Mouse (Mus musculus) kidney, adult 18-20 months (tissue): ENCODE measurements at regions not wholly inside any gene's neighbourhood (a gene's known extent, or its start where the extent isn't known, plus 50 kb on each side); places are given as distances from the start of the nearest gene placed in this dataset.
A peak's percentile ranks its signal among the peaks of the same experiment; 100 is the strongest.

Experiments
- DNase-seq: peaks from one replicate; pipeline ENCODE4 v3.0.0; 2021

DNA sequence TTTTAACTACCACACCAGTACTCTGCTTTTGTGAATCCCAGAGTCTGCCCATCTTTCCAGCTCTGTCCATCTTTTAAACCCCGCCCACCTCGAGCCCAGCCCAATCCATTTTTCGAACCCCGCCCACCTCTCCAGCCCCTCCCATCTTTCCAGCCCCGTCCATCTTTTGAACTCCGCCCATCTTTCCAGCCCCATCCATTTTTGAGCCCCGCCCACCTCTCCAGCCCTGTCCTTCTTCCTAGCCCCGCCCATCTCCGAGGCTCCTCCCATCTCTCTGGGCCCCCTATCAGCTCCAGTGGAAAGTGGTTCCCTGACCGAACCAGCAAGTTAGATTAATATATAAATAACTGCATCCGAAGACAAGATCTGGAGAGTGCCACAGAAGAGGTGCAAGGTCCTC lies 115.0 kb upstream of the Nectin1 start:
- no peak for DNase-seq

DNA sequence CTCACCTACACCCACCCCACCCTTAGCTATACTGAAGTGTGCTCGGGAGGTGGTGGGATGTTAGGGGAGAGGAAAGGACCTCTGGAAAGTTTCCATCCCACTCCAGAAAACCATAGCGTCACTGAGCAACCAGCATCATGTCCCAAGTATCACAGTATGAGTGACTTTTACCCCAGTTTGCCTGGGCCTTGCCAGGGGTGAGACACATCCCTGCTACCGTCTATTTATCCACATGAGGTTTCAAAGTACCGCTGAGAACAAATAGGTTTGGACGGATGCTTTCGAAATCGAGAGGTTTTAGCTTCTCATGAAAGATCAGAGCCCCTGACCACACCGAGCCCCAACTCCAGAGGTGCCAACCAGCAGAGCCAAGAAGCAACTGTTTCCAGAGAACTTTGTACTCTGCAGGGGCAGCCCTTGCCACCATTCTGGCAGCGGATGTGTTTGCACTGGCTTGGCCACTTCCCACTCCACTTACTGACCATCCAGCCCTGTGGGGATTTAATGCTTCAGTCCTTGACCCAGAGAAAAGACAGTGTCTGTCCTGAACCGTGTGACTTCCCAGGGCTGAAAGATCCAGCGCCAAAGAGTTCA lies 107.3 kb upstream of the Nectin1 start:
- peak; percentile 26 for DNase-seq

DNA sequence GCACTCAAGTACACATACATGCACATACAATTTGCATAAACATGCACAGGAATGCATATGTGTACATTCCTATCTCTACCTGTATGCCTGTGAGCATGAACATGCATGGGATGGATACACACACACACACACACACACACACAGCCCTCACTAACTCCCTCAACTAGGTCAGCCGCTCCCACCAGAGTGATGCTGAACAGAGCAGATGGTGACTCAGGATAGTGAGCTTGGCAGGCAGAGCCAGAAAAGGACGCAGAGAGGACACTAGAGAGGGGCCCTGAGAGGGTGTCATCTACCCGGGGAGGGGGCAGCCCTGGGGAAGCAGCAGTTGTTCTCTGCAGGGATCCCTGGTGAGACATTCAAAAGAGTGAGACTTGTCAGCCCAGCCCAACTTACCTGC lies 85.6 kb upstream of the Nectin1 start:
- DNase-seq: no peak

- DNase-seq: no peak
These were observed 84.5 kb upstream of the Nectin1 start for GRCm38 (mm10) chr9:43659237-43659636.

DNA sequence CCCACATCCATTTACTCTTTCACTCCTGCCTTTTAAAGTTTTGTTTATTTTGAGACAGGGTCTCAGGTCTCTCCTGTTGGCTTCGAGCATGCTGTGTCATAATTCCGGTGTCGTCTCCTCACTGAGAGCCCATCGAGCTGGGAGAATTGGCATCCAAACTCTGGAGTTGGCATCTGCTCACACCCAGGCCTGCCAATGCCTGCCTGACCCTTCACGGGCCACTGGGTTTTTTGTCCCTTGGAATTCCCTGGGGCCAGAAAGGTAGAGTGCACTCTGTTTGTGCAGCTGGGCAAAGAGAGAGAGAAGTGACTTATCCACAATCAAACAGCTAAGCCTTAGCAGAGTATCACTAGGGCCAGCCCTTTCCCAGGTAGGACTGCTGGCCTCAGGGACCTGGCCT lies 83.6 kb upstream of the Nectin1 start:
- DNase-seq: peak; percentile 43

- DNase-seq: no peak
These were observed 82.8 kb upstream of the Nectin1 start for GRCm38 (mm10) chr9:43660896-43661563.

DNA sequence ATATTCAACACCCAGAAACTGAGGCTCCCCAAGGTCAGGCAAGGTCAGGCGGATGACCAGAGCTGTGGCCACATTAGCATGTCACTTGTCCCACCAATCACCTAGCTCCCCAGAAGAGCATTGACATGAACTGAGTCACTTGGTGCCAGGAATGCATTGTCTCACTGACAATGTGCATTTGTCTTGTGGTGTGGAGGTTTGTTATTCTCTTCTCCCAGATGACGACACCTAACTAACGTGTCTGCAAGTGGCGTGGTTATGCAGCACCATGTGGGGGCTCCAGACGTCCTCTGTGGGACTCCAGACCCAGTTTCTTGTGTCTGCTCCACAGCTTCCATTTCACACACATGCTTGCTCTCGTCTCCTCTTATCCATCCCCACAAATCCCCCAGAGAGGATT lies 82.1 kb upstream of the Nectin1 start:
- DNase-seq: no peak

- no peak for DNase-seq
These were observed 76.4 kb upstream of the Nectin1 start for GRCm38 (mm10) chr9:43667386-43667785.

- DNase-seq: no peak
These were observed 75.8 kb upstream of the Nectin1 start for GRCm38 (mm10) chr9:43667974-43668373.

DNA sequence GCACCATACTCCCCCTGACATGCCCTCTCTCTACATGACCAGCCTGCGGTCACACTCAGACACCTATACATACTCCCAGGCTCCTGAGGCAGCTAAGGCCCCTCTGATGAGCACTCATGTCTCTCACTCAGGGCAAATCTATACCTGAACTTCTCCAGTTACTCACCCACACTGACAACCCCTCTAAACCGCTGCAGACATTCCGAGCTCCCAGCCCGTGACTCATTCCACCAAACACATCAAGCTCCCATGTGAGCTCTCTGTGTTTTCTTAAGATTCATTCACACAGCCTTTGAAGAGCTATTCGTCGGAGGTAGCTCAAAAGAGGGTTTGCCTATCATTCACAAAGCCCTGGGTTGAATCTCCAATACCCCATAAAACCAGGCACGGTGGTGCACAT lies 75.1 kb upstream of the Nectin1 start:
- DNase-seq: no peak

GRCm38 (mm10) chr9:43670563-43670962 lies 73.2 kb upstream of the Nectin1 start:
- DNase-seq: no peak

DNA sequence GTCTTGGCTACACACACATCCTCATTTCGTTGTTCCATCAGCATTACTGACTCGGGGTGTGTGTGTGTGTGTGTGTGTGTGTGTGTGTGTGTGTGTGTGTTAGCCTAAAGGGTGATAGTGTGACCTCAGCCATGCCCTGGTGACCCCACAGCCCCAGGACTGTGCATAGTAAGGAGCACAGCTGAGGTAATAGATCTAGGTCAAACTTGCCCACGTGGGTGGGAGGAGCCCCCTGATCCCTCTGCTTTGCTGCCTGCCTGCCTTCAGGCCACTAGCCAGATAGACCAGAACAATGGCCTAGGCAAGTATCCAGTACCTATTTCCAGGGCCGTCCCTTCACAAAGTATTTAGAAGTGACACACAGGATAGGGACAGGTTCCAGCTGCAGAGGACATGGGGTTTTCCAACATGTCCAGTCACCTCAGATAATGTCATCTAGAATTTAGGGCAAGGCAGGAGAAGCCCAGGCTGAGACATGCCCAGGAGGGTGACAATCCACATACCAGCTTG lies 70.6 kb upstream of the Nectin1 start:
- DNase-seq: no peak

DNA sequence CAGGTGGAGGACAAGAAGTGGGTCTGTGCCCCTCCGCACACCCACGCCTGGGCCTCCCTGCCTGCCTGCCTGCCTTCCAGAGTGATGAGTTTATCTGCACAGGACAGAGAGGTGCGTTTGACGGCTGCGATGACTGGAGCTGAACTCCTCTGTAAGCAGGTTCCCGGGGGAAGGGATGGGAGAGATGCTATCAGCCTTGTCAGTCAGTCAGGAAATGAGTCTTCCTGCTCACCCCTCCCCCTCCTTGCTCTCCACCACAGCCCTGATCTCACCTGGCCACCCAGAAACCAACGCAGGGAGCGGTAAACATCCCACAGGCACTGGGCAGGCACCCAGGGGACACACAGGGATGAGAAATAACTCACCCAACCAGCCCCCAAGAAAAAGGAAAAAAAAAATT lies 69.5 kb upstream of the Nectin1 start:
- DNase-seq: no peak

DNA sequence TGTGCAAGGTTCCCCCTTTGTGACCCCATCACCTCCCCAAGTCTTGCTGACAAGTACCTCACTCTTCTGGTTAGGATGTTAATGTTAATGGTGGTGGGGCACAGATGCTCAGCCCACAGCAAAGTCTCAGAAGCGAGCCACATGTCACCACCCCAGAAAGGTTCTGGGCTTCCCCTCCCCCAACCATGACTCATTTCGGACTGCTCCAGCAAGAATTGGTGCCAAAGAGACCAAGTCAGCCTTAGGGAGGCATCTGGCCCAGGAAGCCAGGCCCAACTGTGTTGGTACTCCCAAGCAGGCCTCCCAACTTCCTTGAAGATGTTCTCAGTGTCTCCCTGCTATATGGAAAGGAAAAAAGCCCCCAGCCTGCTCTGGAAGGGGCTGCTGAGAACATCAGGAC lies 67.8 kb upstream of the Nectin1 start:
- DNase-seq: no peak

- DNase-seq: no peak
These were observed 64.5 kb upstream of the Nectin1 start for GRCm38 (mm10) chr9:43679331-43679730.

- DNase-seq: no peak
These were observed 62.5 kb upstream of the Nectin1 start for GRCm38 (mm10) chr9:43681317-43681716.

GRCm38 (mm10) chr9:43682102-43682501 lies 61.7 kb upstream of the Nectin1 start:
- no peak for DNase-seq

GRCm38 (mm10) chr9:43684596-43684995 lies 59.2 kb upstream of the Nectin1 start:
- no peak for DNase-seq

DNA sequence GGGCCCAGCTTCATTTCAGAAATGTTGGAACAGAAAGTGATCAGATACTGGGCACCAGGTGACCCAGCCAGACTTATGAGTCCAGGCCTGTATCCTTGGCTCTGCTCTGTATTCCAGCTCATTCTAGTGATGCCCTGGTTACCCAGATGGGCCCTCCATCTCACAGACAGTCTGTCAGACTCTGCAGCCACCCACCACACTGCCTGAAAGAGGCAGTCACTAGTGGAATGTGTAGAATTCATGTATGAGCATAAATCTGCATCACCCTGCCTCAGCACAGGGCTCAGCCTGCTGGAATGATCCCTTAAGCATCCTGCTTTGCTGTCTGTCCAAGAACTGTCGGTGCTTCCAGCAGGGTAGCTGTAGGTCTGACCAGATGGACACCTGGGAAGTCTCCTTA lies 51.8 kb upstream of the Nectin1 start:
- no peak for DNase-seq

DNA sequence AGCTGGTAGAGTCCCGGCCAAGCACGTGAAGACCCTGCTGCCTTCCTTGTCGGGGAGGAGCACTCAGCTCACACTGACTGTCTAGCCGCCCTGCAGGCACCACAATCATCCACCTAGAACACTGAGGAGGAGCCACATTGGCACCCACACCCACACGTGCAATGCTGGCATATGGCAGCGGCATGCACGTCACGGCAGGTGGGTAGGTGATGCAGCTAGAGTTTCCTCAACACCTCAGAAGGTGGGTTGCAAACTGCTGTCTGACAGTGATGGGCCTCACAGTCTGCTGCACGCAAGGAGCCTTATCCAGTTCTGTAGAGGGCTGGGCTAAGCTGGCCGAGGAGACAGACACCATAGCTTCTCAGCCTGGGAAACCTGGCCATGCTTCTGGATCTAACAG lies 51.2 kb upstream of the Nectin1 start:
- no peak for DNase-seq
